Mouse (Mus musculus): Measurements from ENCODE around the gene Sympk.

DNA sequence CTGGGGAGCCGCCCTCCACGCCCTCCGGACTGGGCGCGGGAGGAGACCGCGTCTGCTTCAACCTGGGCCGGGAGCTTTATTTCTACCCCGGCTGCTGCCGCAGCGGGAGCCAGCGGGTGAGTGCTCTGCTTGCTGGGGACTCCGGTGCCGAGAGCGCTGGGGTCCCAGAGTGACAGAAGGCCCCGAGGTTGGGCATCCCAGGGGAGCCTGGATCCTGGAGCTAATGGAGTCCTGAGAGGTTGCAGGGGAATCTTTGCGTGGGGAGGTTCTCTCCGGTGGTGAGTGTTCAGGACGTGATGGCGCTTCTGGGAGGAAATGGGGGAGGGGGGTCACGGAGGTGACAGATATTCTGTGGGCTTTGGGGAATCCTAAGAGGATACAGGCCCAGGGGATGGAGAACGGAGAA is 52.4 kb downstream of the Sympk start:
- TF ChIP-seq CTCF (IDR thresholded peaks at IDR 0.05; ENCODE audit: extremely low read depth, insufficient read depth, low read length), result no peak
- no peak for TF ChIP-seq POLR2A (IDR thresholded peaks at IDR 0.05; ENCODE audit: extremely low read depth, insufficient read depth, low read length)
